Mouse (Mus musculus) CD8-positive naive resting alpha-beta T cell, adult 2 months (primary cell): ENCODE results near the gene Tmem179.

Experiments used
- DNase-seq, 2 experiments: peaks; one replicate each; pipeline ENCODE4 v3.0.0; 2022; ENCODE audit warnings: low read depth in 2 of 2, low spot score in 2 of 2

Gene Tmem179

GRCm38 (mm10) chr12:112516697-112517337, at the start of gene Tmem179:
TSS of gene Tmem179 (minus strand) at chr12:112516747.
- no peak for DNase-seq

- DNase-seq: no peak
These were observed 46.5 kb upstream of the Tmem179 start for GRCm38 (mm10) chr12:112563011-112563410.

GRCm38 (mm10) chr12:112562462-112562861, 45.9 kb upstream of the Tmem179 start:
- DNase-seq: no peak

- no peak for DNase-seq
These were observed 44.6 kb upstream of the Tmem179 start for GRCm38 (mm10) chr12:112561163-112561562.

- DNase-seq: no peak
These were observed 43.7 kb upstream of the Tmem179 start for GRCm38 (mm10) chr12:112560176-112560797.

- DNase-seq: no peak
These were observed 43.1 kb upstream of the Tmem179 start for GRCm38 (mm10) chr12:112559671-112560070.

GRCm38 (mm10) chr12:112559231-112559630, 42.7 kb upstream of the Tmem179 start:
- no peak for DNase-seq

GRCm38 (mm10) chr12:112557219-112557618, 40.7 kb upstream of the Tmem179 start:
- no peak for DNase-seq

GRCm38 (mm10) chr12:112556531-112557060, 40.0 kb upstream of the Tmem179 start:
- DNase-seq: no peak

- no peak for DNase-seq
These were observed 38.4 kb upstream of the Tmem179 start for GRCm38 (mm10) chr12:112554900-112555299.

GRCm38 (mm10) chr12:112552520-112552919, 36.0 kb upstream of the Tmem179 start:
- no peak for DNase-seq

- DNase-seq: peak; percentile 91
These were observed 35.4 kb upstream of the Tmem179 start for GRCm38 (mm10) chr12:112551861-112552375.

- no peak for DNase-seq
These were observed 32.7 kb upstream of the Tmem179 start for GRCm38 (mm10) chr12:112549287-112549686.

- DNase-seq: no peak
These were observed 29.6 kb upstream of the Tmem179 start for GRCm38 (mm10) chr12:112546110-112546509.

GRCm38 (mm10) chr12:112544946-112545701, 28.6 kb upstream of the Tmem179 start:
- no peak for DNase-seq

GRCm38 (mm10) chr12:112543941-112544340, 27.4 kb upstream of the Tmem179 start:
- DNase-seq: no peak

GRCm38 (mm10) chr12:112542920-112543300, 26.4 kb upstream of the Tmem179 start:
- peak; percentile 69 to 74 for DNase-seq

- DNase-seq: no peak
These were observed 25.8 kb upstream of the Tmem179 start for GRCm38 (mm10) chr12:112542257-112542919.

GRCm38 (mm10) chr12:112541483-112542091, 25.0 kb upstream of the Tmem179 start:
- no peak for DNase-seq

GRCm38 (mm10) chr12:112540321-112540720, 23.8 kb upstream of the Tmem179 start:
- no peak for DNase-seq
